Mouse (Mus musculus): ENCODE measurements around the gene Trip10.
A peak's percentile ranks its signal among the peaks of the same experiment; 100 is the strongest.

- TF ChIP-seq CTCF (IDR thresholded peaks at IDR 0.05; ENCODE audit: extremely low read depth, insufficient read length, insufficient replicate concordance, low read depth, low read length) (peak; percentile 98; the same call in 1 of the 2 replicates), POLR2A (IDR thresholded peaks at IDR 0.05; ENCODE audit: low read depth, low read length) (no peak)
These were observed 27.4 kb downstream of the Trip10 start for GRCm38 (mm10) chr17:57276634-57277121.

Data from small intestine, adult 2 months (tissue).